Mouse (Mus musculus) left cerebral cortex, postnatal 10 days (tissue): ENCODE data around the gene Slc24a3. TPM values are rescaled to one million over a fixed set of nuclear protein-coding genes. Genes with fewer than 3 reads are reported as not detected.
A peak's percentile ranks its signal among the peaks of the same experiment; 100 is the strongest.

ENCODE experiments used
- DNase-seq, 2 experiments: peaks; one replicate each; pipeline ENCODE4 v3.0.0; 2021 to 2022; ENCODE audit warnings: low spot score in 2 of 2, mixed read lengths in 1 of 2; ENCODE audit errors: extremely low spot score in 1 of 2
- intact Hi-C: fragments of 180-260 bp; cut with DNase I; formaldehyde crosslinking; loops from one replicate; pipeline ENCODE4 v1.15.1; 2025
- total RNA-seq, 2 experiments: library from RNA; stranded (reverse); gene quantifications; 2 replicates each; pipeline ENCODE4 v1.2.3; 2021

Slc24a3 gene
- total RNA-seq, 2 experiments from 2014 or later = 147 to 153 TPM

DNA sequence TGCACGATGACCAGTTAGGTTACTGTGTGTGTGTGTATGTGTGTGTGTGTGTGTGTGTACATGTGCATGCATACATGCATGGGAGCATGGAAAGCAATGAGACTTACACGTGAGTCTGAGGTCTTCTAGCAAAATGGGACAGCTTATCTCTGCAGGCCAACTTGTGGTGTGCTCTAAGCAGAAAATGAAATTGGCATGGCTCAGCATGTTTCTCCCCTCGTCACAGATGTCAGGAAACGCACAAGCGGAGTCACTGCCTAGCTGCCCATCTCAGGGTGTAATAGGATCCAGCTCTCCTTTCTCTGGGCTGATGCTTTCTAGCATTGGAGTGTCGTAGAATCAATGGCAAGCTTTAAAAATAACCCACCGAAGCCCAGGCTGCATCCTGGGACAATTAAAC, 229.0 kb downstream of the Slc24a3 start:
- no peak for DNase-seq
- intact Hi-C loops = no loop called here

DNA sequence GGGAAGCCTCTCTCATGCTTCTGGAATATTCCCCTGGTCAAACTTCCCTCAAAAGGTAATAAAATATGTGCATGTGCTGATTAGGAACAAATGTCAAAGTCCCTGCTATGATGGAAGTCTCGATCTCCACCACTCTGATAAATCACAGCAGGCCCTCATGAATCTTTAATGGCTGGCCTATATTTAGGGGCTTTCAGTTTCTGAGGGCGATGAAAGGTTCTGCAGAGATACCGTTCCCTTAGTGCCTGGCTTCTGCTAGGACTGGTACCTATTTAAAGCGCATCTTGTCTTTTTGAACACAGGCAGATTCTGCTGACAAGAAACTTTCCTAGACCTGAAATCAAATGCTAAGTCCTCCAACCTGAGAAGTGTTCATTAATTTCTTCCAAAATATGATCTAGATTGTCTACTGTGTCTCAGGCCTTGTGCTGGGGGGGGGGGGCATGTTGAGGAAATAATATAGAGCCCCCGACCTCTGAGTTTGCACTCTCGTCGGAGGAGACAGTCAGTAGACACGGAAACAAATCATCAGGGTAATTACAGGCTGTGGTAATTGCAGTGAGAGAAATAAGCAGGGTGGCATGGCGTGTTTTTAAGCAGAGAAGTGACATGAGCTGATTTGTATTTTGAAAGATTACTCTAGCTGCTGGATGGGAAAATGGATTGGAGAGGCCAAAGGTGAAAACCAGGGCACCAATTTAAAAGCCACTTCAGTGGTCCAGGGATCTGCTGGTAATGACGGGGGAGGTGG, 230.1 kb downstream of the Slc24a3 start:
- no peak for DNase-seq
- intact Hi-C loops = no loop called here

DNA sequence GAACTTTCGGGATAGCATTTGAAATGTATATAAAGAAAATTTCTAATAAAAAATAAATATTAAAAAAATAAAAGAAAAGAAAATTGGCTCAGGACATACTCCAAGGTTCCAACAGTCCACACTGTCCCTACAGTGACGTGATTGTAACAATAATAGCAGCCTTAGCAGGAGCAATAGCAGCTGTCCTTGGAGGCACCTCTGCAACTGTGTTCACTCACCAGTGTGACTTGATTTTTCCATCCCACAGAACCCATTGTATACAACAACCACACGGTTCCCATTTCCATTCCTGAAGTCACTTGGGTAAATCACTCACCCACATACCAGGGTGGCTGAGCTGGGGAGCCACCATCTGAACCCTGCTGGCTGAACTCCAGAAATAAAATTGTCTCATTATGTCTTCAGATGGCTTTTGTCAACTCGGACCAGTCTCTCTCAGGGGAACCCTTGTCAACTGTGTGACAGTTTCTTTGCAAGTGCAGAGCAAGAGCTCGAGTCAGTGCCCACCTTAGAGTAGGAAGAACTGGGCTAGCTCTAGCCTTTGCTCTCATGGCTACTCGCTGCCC, 233.8 kb downstream of the Slc24a3 start:
- intact Hi-C loops = no loop called here
- DNase-seq = no peak

DNA sequence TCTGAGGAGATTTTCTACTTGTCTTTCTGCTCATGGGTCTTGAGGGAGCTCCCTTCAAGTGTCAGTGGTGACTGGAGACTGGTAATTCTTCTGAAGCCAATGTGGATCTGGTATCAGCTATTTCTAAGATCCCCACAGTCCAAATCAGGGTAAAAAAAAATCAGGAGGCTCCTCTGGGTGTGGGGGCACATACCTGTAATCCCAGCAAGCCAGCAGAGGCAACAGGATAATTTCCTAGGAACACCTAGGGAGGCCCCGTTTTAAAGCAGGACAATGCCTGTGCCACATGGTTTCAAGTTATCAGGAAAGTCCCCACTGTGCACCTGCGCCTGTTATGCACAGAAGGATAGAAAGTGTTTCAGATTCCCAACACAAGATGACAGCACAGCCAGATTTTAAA, 234.4 kb downstream of the Slc24a3 start:
- DNase-seq = no peak
- intact Hi-C loops = no loop called here

DNA sequence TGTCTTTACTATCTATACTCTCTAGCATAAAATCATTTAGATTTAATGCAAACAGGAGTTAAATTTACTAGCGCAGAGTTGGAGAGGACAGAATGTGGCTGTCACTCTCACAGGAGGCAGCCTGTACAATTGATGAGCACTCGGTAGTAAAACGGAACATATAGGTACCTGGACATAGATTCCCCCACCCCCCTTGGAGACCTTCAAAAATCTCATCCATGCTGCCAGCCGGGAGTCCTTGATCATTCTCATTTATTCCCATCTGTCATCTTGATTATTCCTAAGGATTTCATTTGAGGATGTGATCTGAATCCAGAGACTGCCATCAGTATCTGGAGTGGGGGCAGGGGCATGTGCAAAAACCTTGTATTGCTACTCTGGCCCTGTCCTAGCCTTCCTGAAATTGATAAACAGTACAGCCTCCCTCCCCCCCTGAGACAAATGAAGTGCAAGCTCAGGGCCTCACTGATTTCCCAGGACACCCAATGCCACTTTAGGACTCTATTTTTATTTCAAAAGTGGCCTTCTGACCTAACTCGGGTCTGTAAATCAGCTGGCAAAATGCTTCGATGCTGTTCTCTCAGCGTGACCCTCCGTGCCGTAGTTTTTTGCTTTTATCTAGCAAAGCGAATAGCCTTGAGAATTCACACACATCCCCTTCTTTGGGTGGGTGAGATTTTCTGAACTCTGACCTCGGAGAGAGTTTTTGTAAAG, 237.4 kb downstream of the Slc24a3 start:
- no peak for DNase-seq
- intact Hi-C loops = no loop called here

DNA sequence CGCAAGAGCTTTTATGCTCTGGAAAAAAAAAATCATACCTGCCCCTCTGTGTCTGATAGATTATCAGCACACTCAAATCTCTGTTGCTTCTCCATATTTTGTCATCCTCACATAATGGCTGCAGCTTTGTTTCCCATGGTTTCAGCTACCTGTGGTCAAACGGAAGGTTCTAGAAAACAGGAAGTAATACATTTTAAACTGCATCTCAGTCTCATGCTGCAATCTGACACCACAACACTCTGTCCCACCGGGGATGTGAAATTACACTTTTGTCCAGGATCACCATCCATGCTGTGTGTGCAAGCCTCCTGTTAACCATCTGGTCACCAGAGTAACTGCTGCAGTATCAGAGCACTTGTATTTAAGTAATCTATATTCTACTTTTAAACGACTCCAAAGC, 238.2 kb downstream of the Slc24a3 start:
- intact Hi-C loops = no loop called here

DNA sequence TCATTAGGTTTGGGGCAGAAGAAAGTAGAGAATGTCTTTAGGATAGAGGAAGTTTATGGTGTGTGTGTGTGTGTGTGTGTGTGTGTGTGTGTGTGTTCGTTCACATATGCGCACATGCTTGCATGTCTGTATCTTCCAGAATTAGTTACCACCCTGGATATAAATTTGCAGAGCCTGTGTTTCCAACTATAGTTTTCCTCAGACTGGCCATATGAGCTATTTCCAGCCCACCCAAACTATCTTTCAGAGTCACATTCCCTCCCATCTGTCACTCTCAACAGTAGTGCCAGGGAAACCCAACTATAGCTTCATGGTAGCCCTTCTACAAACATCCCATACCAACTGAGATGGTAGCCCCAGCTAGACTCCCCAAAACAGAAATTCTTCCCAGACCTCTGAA, 250.2 kb downstream of the Slc24a3 start:
- DNase-seq = peak in 1 of 2 experiments; percentile 40
- intact Hi-C loops = no loop called here

More for the DNA sequence above, 238.2 kb downstream of the Slc24a3 start:
- DNase-seq = no peak

DNA sequence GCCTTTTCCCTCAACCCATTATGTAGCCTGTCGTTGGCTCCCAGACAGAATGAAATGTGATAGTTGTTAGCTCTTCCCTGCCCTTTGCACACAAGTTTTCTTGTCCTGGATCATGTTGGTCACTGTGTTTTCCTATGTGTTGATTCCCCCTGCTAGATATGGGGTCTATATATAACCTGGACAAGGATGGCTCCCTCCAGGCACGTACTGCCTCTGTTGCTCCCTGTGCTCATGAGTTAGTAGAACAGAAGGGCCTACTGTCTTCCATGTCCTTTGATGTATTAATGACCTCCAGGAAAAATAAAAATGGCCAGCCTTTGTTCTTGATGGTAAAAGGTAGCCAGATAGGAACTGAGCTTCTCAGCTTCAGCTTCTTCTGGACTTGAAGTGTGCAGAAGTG, 251.5 kb downstream of the Slc24a3 start:
- intact Hi-C loops = no loop called here
- no peak for DNase-seq

DNA sequence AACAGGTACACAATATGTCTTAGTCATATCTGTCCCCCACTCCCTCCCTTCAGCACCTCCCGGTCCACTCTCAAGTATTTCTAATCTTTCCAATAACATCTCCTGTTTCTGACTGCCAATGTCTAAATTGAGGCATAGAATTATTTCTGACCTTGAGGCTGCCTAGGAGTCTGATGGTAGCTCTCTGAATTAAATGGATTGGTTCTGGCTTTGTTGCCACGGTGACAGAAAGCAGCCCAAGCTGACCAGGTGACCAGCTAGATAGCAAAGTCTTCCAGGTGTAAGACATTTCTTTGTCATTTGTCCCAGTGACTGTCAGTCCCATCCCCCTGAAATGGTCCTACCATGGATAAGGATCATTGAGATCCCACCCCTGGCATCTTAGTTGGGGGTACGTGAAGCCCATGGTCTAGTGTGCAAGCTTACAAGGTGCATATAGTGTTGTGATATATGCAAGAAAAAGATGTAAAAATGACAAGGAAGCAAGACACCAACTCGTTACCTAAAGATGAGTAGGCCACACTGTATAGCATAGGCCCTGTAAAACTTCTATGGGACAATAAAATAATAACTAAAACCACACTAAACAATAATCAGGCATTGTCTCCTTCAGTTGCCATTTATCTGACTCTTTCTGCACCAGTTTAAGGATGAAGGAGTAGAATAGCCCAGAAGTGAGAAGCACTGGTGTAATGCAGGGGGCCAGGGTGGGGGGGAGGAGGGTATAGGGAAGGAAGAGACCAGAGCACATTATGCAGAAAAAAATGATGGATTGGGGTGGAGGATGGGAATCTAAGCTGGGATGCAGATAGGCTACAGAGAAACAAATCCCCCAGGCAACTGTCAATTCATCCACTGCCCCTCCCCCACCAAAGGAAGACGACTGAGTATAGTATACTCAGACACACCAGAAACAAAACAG, 253.7 kb downstream of the Slc24a3 start:
- no peak for DNase-seq
- intact Hi-C loops = no loop called here

DNA sequence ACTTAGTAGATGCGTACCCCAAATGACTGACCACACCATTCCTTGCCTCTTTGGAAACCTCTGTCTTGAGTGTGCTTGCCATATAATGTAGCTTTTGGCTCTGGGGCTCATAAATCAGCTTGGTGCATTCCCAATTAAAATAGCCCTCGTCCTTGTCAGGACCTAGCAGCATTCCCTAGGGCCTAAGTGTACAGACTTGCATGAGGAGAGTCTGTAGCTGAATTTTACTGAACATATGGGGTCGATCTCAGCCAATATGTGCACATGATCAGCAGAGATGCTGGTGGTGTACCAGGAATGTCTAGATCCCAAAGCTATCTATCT, 254.3 kb downstream of the Slc24a3 start:
- intact Hi-C loops = no loop called here
- no peak for DNase-seq

DNA sequence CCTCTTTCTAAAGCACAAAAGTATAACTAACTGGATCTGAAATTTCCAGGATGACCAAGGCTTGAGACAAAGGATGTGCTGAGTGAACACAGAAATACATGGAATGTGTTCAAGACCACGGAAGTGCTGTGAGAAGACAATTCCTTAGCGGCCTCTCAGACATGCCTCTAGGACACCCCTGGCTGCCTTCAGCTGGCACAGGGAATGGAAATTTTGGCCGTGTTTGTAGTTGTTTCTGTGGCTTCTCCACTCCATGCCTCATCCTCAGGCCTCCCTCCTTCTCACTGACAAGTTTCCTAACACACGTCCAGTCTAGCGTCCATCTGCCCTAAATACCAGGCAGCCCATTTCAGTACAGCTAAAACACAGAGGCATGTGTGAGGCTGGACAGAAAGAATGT, 262.4 kb downstream of the Slc24a3 start:
- intact Hi-C loops = no loop called here
- no peak for DNase-seq

DNA sequence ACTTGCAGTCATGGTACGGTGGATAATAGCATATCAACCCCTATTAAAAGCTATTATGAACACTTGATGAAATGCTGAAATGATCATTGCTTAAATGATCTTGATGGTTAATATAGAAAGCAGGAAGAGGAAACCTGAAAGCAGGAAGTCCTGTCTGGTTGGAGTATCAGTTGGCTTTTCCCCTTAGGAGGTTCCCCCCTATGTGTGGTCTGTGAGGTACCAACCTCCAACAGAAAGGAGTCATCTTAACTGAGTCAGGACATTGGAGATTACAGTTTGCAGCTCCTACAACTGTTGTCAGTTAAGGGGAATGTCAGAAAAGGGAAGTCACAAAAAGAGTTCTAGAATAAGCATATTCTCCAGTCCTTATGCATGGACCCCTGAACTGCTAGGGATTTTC, 266.5 kb downstream of the Slc24a3 start:
- DNase-seq = no peak
- intact Hi-C loops = no loop called here

DNA sequence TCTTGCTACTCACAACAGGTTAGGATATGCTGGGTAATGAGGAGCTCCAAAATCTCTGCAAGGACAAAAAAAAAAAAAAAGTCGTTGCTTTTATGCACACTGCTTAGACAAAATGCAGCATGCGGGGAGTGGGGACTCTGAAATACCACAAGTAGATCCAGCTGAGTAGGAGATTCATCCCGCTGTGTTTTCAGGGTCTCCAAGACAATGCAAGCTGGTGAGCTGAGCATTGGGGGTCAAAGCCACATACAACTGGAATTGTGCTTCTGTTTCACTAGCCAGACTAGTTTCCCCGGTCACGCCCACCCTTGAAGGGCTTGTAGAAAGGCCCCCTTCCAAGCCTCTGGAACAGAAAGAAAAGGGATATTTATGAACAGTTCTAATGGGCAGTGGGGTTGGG, 270.8 kb downstream of the Slc24a3 start:
- no peak for DNase-seq
- intact Hi-C loops = no loop called here

DNA sequence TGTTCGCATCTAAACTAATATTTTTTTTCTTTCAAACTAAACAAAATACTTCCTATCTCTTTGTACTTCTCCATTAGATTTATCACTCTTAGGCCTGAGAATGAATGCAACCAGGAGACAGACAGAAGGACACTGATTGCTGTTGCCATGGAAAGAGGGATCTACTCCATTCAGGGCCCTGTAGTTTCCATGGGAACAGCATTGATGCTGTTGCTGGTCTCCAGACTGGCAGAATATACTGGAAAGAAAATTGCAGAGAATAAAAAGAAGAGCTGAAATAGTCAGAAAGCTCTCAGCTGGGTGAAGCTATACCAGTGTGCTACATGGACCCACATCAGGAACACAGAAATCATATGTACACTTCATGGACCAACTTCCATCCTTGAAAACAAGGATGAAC, 272.2 kb downstream of the Slc24a3 start:
- intact Hi-C loops = no loop called here

DNA sequence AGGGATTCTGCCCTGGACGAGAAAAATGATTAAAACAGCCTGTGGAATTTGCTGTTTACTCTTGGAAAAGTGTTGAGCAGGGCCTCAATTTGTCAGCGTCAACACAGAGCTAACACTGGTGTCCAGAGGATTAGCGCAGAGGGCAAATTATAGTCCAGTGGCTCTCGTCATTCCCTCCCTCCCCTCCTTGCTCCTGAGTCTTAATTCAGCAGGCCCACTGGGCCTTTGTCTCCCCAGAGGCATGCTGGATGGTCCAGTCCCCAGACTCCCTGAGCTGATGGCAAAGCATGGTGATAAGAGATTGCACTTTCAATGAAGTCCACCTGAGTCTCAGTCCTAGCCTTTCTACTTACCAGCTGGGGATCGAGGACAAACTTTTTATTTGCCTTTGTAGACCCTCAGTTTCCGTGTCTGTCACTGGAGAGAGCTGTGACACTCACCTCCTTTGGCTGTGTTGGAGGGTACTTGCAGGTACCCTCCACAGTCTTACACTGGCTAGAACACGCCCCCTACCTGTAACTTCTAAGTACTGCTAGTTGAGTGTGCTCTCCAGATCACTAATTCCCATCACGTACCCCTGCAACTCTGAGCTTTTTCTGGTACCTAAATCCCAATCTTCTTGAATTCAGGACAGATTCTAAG, 289.7 kb downstream of the Slc24a3 start:
- intact Hi-C loops = no loop called here
- DNase-seq = no peak

More for the DNA sequence above, 272.2 kb downstream of the Slc24a3 start:
- DNase-seq = peak in 1 of 2 experiments; percentile 31

DNA sequence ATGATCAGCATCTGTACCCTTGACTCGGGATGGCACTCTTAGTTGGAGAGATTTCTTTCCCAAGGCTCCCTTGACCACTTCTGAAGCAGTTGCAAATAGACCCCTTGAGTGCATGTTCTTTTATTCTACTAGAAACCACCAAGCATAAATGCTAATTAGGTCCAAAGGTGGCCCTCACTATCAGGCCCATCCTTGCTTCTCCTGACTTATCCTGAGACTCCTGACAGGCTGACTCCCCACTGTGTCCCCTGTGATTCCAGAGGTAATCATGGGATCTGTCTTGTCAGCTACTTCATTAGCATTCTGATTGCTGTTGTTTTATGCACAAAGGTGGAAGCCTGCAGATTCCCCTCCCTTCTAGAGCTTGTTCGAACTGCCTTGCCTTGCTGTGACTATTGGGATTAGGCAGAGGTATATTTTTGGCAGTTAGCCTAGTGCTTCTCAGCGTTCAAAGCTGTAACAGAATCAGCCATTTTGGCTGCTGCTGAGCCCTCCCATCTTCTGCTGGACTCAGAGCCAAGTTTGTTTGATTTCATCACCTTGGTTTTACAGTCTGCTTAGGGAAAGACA, 293.4 kb downstream of the Slc24a3 start:
- DNase-seq = no peak
- intact Hi-C loops = no loop called here

DNA sequence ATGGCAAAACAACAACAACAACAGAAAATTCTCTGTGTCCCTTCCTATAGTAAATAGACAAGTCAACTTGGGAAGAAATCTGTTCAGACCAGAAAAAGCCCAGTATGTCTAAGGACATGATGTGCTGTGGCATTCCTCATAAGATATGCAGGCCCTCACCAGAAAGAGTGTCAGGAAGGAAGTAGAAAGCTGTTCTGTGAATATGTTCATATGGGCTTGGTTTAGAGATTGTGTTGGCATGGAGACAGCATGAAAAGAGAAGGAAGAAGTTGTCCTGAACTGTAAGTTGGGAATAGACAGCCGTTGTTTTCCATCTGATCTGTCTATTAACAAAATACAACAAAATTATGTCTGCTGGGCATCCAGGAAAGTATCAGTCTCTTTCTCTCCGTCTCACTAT, 294.7 kb downstream of the Slc24a3 start:
- peak in 1 of 2 experiments; percentile 31 for DNase-seq
- intact Hi-C loops = no loop called here

DNA sequence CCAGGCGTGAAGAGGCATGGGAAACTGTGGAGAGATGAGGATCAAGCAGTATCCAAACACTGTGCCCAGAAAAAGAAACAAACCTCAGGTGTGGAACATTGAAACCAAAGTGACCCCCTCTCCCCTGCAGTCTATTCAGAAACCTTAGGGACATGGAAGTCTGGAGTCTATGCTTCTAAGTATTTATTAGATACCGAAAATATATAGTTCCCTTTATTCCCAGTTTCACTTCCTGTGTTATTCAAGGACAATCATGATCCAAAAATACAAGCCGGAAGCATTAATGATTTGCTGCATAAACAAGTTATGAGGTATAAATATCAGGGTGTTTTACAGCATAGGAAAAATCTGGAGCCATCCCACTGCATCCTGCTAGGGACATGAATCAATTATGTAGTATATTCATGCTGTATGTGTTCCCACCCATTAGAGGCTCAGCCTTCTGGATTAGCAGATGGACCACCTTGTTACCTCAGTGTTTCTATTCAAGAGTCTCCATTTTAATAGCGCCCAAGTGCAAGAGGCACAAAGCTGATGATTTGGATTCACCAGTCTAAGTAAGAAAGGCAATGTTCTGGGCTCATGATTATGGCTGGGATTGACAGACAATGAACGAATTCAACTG, 301.3 kb downstream of the Slc24a3 start:
- DNase-seq = no peak
- intact Hi-C loops = no loop called here
